Mouse (Mus musculus) hindbrain, embryonic 12.5 days (tissue): Measurements from ENCODE around the gene Golga3. TPM values are rescaled to one million over a fixed set of nuclear protein-coding genes. Genes with fewer than 3 reads are reported as not detected.
A peak's percentile ranks its signal among the peaks of the same experiment; 100 is the strongest.

Experiments
- ATAC-seq: fragments of 200-750 bp; cut with Nextera tagmentation; 2 replicates; pipeline ENCODE4 v1.8.0; 2017; ENCODE audit warnings: moderate TSS enrichment; ENCODE audit not compliant: low FRiP score
- H3K27ac ChIP-seq: fragments of 300-500 bp; sonication (generic); 2 replicates; pipeline ENCODE4 v1.5.1; 2016; ENCODE audit warnings: mild to moderate bottlenecking
- H3K27me3 ChIP-seq: fragments of 300-500 bp; sonication (generic); 2 replicates; pipeline ENCODE4 v1.6.1; 2016; ENCODE audit warnings: mild to moderate bottlenecking
- H3K36me3 ChIP-seq: fragments of 300-500 bp; sonication (generic); 2 replicates; pipeline ENCODE4 v1.6.1; 2016; ENCODE audit warnings: mild to moderate bottlenecking
- H3K4me1 ChIP-seq: fragments of 300-500 bp; sonication (generic); 2 replicates; pipeline ENCODE4 v1.6.1; 2016
- H3K4me2 ChIP-seq: fragments of 300-500 bp; sonication (generic); replicated peaks from 2 replicates; pipeline ENCODE4 v1.6.1; 2016; ENCODE audit warnings: mild to moderate bottlenecking
- H3K4me3 ChIP-seq: fragments of 300-500 bp; sonication (generic); 2 replicates; pipeline ENCODE4 v1.5.1; 2016; ENCODE audit warnings: mild to moderate bottlenecking
- H3K9ac ChIP-seq: fragments of 300-500 bp; sonication (generic); 2 replicates; pipeline ENCODE4 v1.6.1; 2016; ENCODE audit warnings: mild to moderate bottlenecking, moderate library complexity
- H3K9me3 ChIP-seq: fragments of 300-500 bp; sonication (generic); replicated peaks from 2 replicates; pipeline ENCODE4 v1.6.1; 2016; ENCODE audit warnings: mild to moderate bottlenecking
- WGBS: fragments of 180-500 bp; shearing (Covaris S2); methylation state at CpG from one replicate; pipeline ENCODE4 v1.1.7; 2016; 5-methylcytosine and 5-hydroxymethylcytosine counted together
- polyA plus RNA-seq: library from polyadenylated mRNA; unstranded; fragments of >200 nt; fragmentation: Nextera tagmentation; extraction: Ambion mirVana; gene quantifications from 2 replicates; pipeline ENCODE4 v1.2.1, GENCODE M21; 2016

Gene Golga3
- polyA plus RNA-seq, 1 experiment from 2014 or later: 29.1 TPM

- Histone ChIP-seq H3K4me3 (no peak overlapping the region), H3K9me3 (no peaks in the 10 kb centered on the region), H3K4me1 (no peaks in the 10 kb centered on the region), H3K27ac (no peak overlapping the region), H3K9ac (no peak overlapping the region), H3K4me2 (no peak overlapping the region), H3K36me3 (peaks cover 87% of the 10 kb centered on the region), H3K27me3 (no peaks in the 10 kb centered on the region)
- 93% methylated on average over 2 of the region's 2 CpGs for WGBS
- ATAC-seq: no peak
Measured at GRCm38 (mm10) chr5:110244091-110244490, 67.6 kb downstream of the Golga3 start.

- 92% methylated on average over 4 of the region's 4 CpGs for WGBS
- Histone ChIP-seq H3K27me3 (no peaks in the 10 kb centered on the region), H3K9ac (no peak overlapping the region)
Measured at GRCm38 (mm10) chr5:110266941-110267340, 90.4 kb downstream of the Golga3 start.

GRCm38 (mm10) chr5:110269141-110270101 is 92.9 kb downstream of the Golga3 start, which contains the start of gene Pgam5:
TSS of gene Pgam5 (minus strand) at chr5:110269913.
- peak within 1 kb of the TSS; percentile 91 for H3K9ac ChIP-seq
- WGBS: under 1% methylated on average over 64 of the region's 66 CpGs
- peak within 1 kb of the TSS; percentile 96 for H3K4me3 ChIP-seq
- H3K27ac ChIP-seq: 0 out of 2 replicates have a peak within 1 kb of the TSS, but pooled peaks have one; percentile 46
- peak; percentile 91 for ATAC-seq
- H3K27me3 ChIP-seq: no peaks in the 10 kb centered on the region
- peaks cover 8% of the 10 kb centered on the region for H3K4me1 ChIP-seq
- peak within 1 kb of the TSS; percentile 94 for H3K4me2 ChIP-seq
- H3K9me3 ChIP-seq: no peaks in the 10 kb centered on the region
- H3K36me3 ChIP-seq: peaks cover 31% of the 10 kb centered on the region

More at GRCm38 (mm10) chr5:110266941-110267340, 90.4 kb downstream of the Golga3 start:
- no peak overlapping the region for H3K4me3 ChIP-seq
- no peak overlapping the region for H3K4me2 ChIP-seq
- H3K9me3 ChIP-seq: no peaks in the 10 kb centered on the region
- H3K36me3 ChIP-seq: peaks cover 42% of the 10 kb centered on the region
- no peak for ATAC-seq
- peaks cover 8% of the 10 kb centered on the region for H3K4me1 ChIP-seq
- H3K27ac ChIP-seq: no peak overlapping the region

- H3K27me3 ChIP-seq: no peaks in the 10 kb centered on the region
- ATAC-seq: no peak
- H3K4me2 ChIP-seq: no peak overlapping the region
- H3K36me3 ChIP-seq: peaks cover 23% of the 10 kb centered on the region
- H3K4me1 ChIP-seq: peaks cover 8% of the 10 kb centered on the region
- 89% methylated on average over 6 of the region's 6 CpGs for WGBS
- no peak overlapping the region for H3K27ac ChIP-seq
- no peak overlapping the region for H3K9ac ChIP-seq
- H3K9me3 ChIP-seq: no peaks in the 10 kb centered on the region
- H3K4me3 ChIP-seq: no peak overlapping the region
Measured at GRCm38 (mm10) chr5:110270242-110270641, 93.7 kb downstream of the Golga3 start.

GRCm38 (mm10) chr5:110274147-110274546 is 97.6 kb downstream of the Golga3 start:
- H3K4me1 ChIP-seq: no peaks in the 10 kb centered on the region; the same call in 1 of the 2 replicates
- no peak overlapping the region for H3K9ac ChIP-seq
- no peaks in the 10 kb centered on the region for H3K27me3 ChIP-seq
- no peak overlapping the region for H3K27ac ChIP-seq
- 83% methylated on average over 4 of the region's 4 CpGs for WGBS
- no peak overlapping the region for H3K4me3 ChIP-seq
- H3K4me2 ChIP-seq: no peak overlapping the region
- no peaks in the 10 kb centered on the region for H3K9me3 ChIP-seq
- H3K36me3 ChIP-seq: no peaks in the 10 kb centered on the region
- ATAC-seq: no peak

GRCm38 (mm10) chr5:110274846-110275245 is 98.3 kb downstream of the Golga3 start:
- no peak for ATAC-seq
- no peak overlapping the region for H3K27ac ChIP-seq
- H3K4me1 ChIP-seq: no peaks in the 10 kb centered on the region
- H3K4me2 ChIP-seq: no peak overlapping the region
- no peak overlapping the region for H3K4me3 ChIP-seq
- 77% methylated on average over 2 of the region's 2 CpGs for WGBS
- no peak overlapping the region for H3K9ac ChIP-seq
- no peaks in the 10 kb centered on the region for H3K27me3 ChIP-seq
- H3K9me3 ChIP-seq: no peaks in the 10 kb centered on the region
- no peaks in the 10 kb centered on the region for H3K36me3 ChIP-seq

Other genes with a start within 250 kb of the Golga3 start
- gene Zfp932, start 180.2 kb upstream of the Golga3 start, polyA plus RNA-seq: 22.2 and 25.1 TPM in 2 replicates
- 5.4 and 7.5 TPM in 2 replicates for gene Gm17655, start 104.2 kb upstream of the Golga3 start, polyA plus RNA-seq
- 1.0 and 1.1 TPM in 2 replicates for gene Gm35315, start 82.3 kb upstream of the Golga3 start, polyA plus RNA-seq
- gene Plcxd1, start 76.7 kb upstream of the Golga3 start, polyA plus RNA-seq: 1.3 and 1.6 TPM in 2 replicates
- gene Gtpbp6, start 68.5 kb upstream of the Golga3 start, polyA plus RNA-seq: 53.7 and 55.8 TPM in 2 replicates
- gene Zfp605, start 66.6 kb upstream of the Golga3 start, polyA plus RNA-seq: 11.4 and 12.5 TPM in 2 replicates
- gene Chfr, start 40.9 kb upstream of the Golga3 start, polyA plus RNA-seq: 92.4 and 93.5 TPM in 2 replicates
- 36.7 and 38.6 TPM in 2 replicates for gene Ankle2, start 54.3 kb downstream of the Golga3 start, polyA plus RNA-seq
- 77.5 and 81.0 TPM in 2 replicates for gene Pgam5, start 93.2 kb downstream of the Golga3 start, polyA plus RNA-seq
- gene Pxmp2, start 109.5 kb downstream of the Golga3 start, polyA plus RNA-seq: 7.4 and 9.5 TPM in 2 replicates
- 18.7 and 21.8 TPM in 2 replicates for gene Pole, start 109.6 kb downstream of the Golga3 start, polyA plus RNA-seq
- 2.1 and 3.2 TPM in 2 replicates for gene P2rx2, start 166.5 kb downstream of the Golga3 start, polyA plus RNA-seq
- not detected in 2 replicates for gene Lrcol1, start 168.0 kb downstream of the Golga3 start, polyA plus RNA-seq